Comparison of ENCODE assay signal across 23 mouse cellular contexts in genomic region chr12:82757367-82757766, GRCm38 (mm10).
DNase-seq lines count a peak whose midpoint lies in the region; ATAC-seq and TF ChIP-seq lines count a peak whose summit lies in the region.
"Had no signal": no experiment of that assay in that cellular context is flagged by ENCODE, and none has a peak within 500 bp of the region (broad histone marks: within the 10 kb centered on the region; RNA-seq: fewer than 3 reads in every experiment).

No protein-coding gene starts in this region.

- TF ChIP-seq CTCF in heart, postnatal 0 days (IDR thresholded peaks at IDR 0.05; ENCODE audit: low read depth): no peak
- TF ChIP-seq CTCF in liver, postnatal 0 days (IDR thresholded peaks at IDR 0.05; ENCODE audit: low read depth): no peak
- no peak for TF ChIP-seq CTCF in olfactory bulb, adult 2 months (IDR thresholded peaks at IDR 0.05; ENCODE audit: insufficient read depth, low read depth, low read length)

- 0 out of 2 replicates have a peak, but pooled peaks have one; percentile 34 for ATAC-seq in heart, postnatal 0 days (ENCODE audit: insufficient read depth, low read depth)
- ATAC-seq in liver, postnatal 0 days: peak; percentile 49; the same call in 1 of the 2 replicates
- ATAC-seq: CD4-positive, CD25-positive, alpha-beta regulatory T cell, adult 4 months; forebrain, embryonic 15.5 days; inflammation-experienced regulatory T-cells, adult 6 months; liver, embryonic 12.5 days had no signal

- intact Hi-C loops in heart, postnatal 14 days (cut with DNase I): no loop called here

- no peaks in the 10 kb centered on the region for H3K9me3 ChIP-seq in heart, postnatal 0 days (replicated peaks; ENCODE audit: control insufficient read depth, low read length)
- no peaks in the 10 kb centered on the region for H3K9me3 ChIP-seq in liver, postnatal 0 days (ENCODE audit: low read length)
- H3K9me3 ChIP-seq: forebrain, embryonic 10.5 days; forebrain, embryonic 15.5 days; hindbrain, embryonic 10.5 days; hindbrain, embryonic 15.5 days; liver, embryonic 12.5 days; midbrain, embryonic 12.5 days; neural tube, embryonic 13.5 days had no signal

- no peak overlapping the region for H3K27ac ChIP-seq in heart, postnatal 0 days (ENCODE audit: low read depth)
- no peak overlapping the region for H3K27ac ChIP-seq in liver, postnatal 0 days (ENCODE audit: low read depth)
- H3K27ac ChIP-seq in olfactory bulb, adult 2 months (ENCODE audit: insufficient read depth, low read depth, low read length): peak overlapping the region; percentile 65
- H3K27ac ChIP-seq: embryonic facial prominence, embryonic 12.5 days; forebrain, embryonic 10.5 days; forebrain, embryonic 15.5 days; hindbrain, embryonic 10.5 days; hindbrain, embryonic 15.5 days; liver, embryonic 12.5 days; midbrain, embryonic 12.5 days; neural tube, embryonic 13.5 days had no signal

- H3K4me1 ChIP-seq in heart, postnatal 0 days (ENCODE audit: control insufficient read depth, insufficient read depth): peaks cover 17% of the 10 kb centered on the region
- H3K4me1 ChIP-seq in liver, postnatal 0 days (ENCODE audit: insufficient read depth): peaks cover 9% of the 10 kb centered on the region; the same call in 1 of the 2 replicates
- peaks cover 14% of the 10 kb centered on the region for H3K4me1 ChIP-seq in olfactory bulb, adult 2 months (ENCODE audit: control insufficient read depth, insufficient read depth, low read length)
- H3K4me1 ChIP-seq: embryonic facial prominence, embryonic 12.5 days; forebrain, embryonic 10.5 days; hindbrain, embryonic 10.5 days; liver, embryonic 12.5 days; midbrain, embryonic 12.5 days; neural tube, embryonic 13.5 days had no signal

- H3K4me2 ChIP-seq in heart, postnatal 0 days (ENCODE audit: low read depth, low read length): no peak overlapping the region
- no peak overlapping the region for H3K4me2 ChIP-seq in liver, postnatal 0 days (ENCODE audit: low read depth, low read length)
- H3K4me2 ChIP-seq: embryonic facial prominence, embryonic 12.5 days; forebrain, embryonic 15.5 days; hindbrain, embryonic 15.5 days; liver, embryonic 12.5 days; midbrain, embryonic 12.5 days; neural tube, embryonic 13.5 days had no signal

- H3K4me3 ChIP-seq in heart, postnatal 0 days (ENCODE audit: low read depth, low read length): no peak overlapping the region
- H3K4me3 ChIP-seq in liver, postnatal 0 days (ENCODE audit: low read depth, low read length): no peak overlapping the region
- no peak overlapping the region for H3K4me3 ChIP-seq in olfactory bulb, adult 2 months (ENCODE audit: insufficient read depth, low read depth, low read length)
- H3K4me3 ChIP-seq: embryonic facial prominence, embryonic 12.5 days; forebrain, embryonic 10.5 days; forebrain, embryonic 15.5 days; hindbrain, embryonic 10.5 days; hindbrain, embryonic 15.5 days; liver, embryonic 12.5 days; midbrain, embryonic 12.5 days; neural tube, embryonic 13.5 days had no signal

- TF ChIP-seq POLR2A in olfactory bulb, adult 2 months (IDR thresholded peaks at IDR 0.05; ENCODE audit: insufficient read depth, low read depth, low read length): no peak

- H3K9ac ChIP-seq in heart, postnatal 0 days (replicated peaks; ENCODE audit: low read depth, low read length): no peak overlapping the region
- no peak overlapping the region for H3K9ac ChIP-seq in liver, postnatal 0 days (replicated peaks)
- H3K9ac ChIP-seq: embryonic facial prominence, embryonic 12.5 days; forebrain, embryonic 15.5 days; hindbrain, embryonic 15.5 days; liver, embryonic 12.5 days; midbrain, embryonic 12.5 days; neural tube, embryonic 13.5 days had no signal

- H3K36me3 ChIP-seq in heart, postnatal 0 days (replicated peaks; ENCODE audit: control insufficient read depth, insufficient read depth, low read length): no peaks in the 10 kb centered on the region
- H3K36me3 ChIP-seq in liver, postnatal 0 days (replicated peaks; ENCODE audit: insufficient read depth, low read length): no peaks in the 10 kb centered on the region
- H3K36me3 ChIP-seq: embryonic facial prominence, embryonic 12.5 days; forebrain, embryonic 10.5 days; forebrain, embryonic 15.5 days; hindbrain, embryonic 10.5 days; hindbrain, embryonic 15.5 days; liver, embryonic 12.5 days; midbrain, embryonic 12.5 days; neural tube, embryonic 13.5 days had no signal

- WGBS in heart, postnatal 0 days: 3% methylated on average over 1 of the region's 1 CpGs
- 65% methylated on average over 1 of the region's 1 CpGs for WGBS in liver, postnatal 0 days (ENCODE audit: insufficient replicate concordance)
- 24% methylated on average over 1 of the region's 1 CpGs for WGBS in olfactory bulb, adult 2 months

- peak; percentile 23 to 24 for DNase-seq in frontal cortex, postnatal 36 days (ENCODE audit: low spot score in 2 of 2)
- DNase-seq in frontal cortex, postnatal 25 days (ENCODE audit: low spot score in 2 of 2): no peak
- DNase-seq in heart, postnatal 0 days (ENCODE audit: low spot score): no peak
- no peak for DNase-seq in heart, postnatal 14 days
- DNase-seq in liver, postnatal 0 days: no peak
- no peak for DNase-seq in liver
- DNase-seq: cerebellum, adult 18-20 months; gastrocnemius, postnatal 14 days; kidney, adult 11 months; lung, adult 18-20 months; thymus, adult 2 months; thymus, postnatal 36 days had no signal

- no peaks in the 10 kb centered on the region for H3K27me3 ChIP-seq in heart, postnatal 0 days (ENCODE audit: control insufficient read depth, insufficient read depth, low read length)
- no peaks in the 10 kb centered on the region for H3K27me3 ChIP-seq in liver, postnatal 0 days (ENCODE audit: insufficient read depth, low read length)
- H3K27me3 ChIP-seq: embryonic facial prominence, embryonic 12.5 days; forebrain, embryonic 15.5 days; hindbrain, embryonic 15.5 days; liver, embryonic 12.5 days; midbrain, embryonic 12.5 days; neural tube, embryonic 13.5 days had no signal

- no peak for TF ChIP-seq EP300 in heart, postnatal 0 days (IDR thresholded peaks at IDR 0.05; ENCODE audit: low read depth)
- TF ChIP-seq EP300 in liver, postnatal 0 days (IDR thresholded peaks at IDR 0.05; ENCODE audit: low read depth): no peak

Comparison
In these comparisons a context has a peak if more than half of its experiments do, and no peak if none do; other contexts are left out.
1. DNase-seq: peak in frontal cortex, postnatal 36 days (2 of 2); none in frontal cortex, postnatal 25 days (0 of 2), heart, postnatal 0 days (single experiment), heart, postnatal 14 days (0 of 2), liver, postnatal 0 days (single experiment) and liver (single experiment).